Mouse (Mus musculus) limb, embryonic 11.5 days (tissue): Measurements from ENCODE around the gene Enc1. TPM values are rescaled to one million over a fixed set of nuclear protein-coding genes. Genes with fewer than 3 reads are reported as not detected.

ENCODE experiments used
- ATAC-seq: fragments of 200-750 bp; cut with Nextera tagmentation; 2 replicates; pipeline ENCODE4 v1.8.0; 2017; ENCODE audit warnings: low read depth; ENCODE audit not compliant: insufficient number of reproducible peaks, low FRiP score, low TSS enrichment
- DNase-seq: peaks from one replicate; pipeline ENCODE4 v3.0.0-alpha.2; 2015; ENCODE audit warnings: low spot score
- H3K27ac ChIP-seq: fragments of 300-500 bp; sonication (generic); replicated peaks from 2 replicates; pipeline ENCODE4 v1.5.1; 2014; ENCODE audit warnings: low read depth, mild to moderate bottlenecking, low read length
- H3K27me3 ChIP-seq: fragments of 300-500 bp; sonication (generic); 2 replicates; pipeline ENCODE4 v1.6.1; 2014; ENCODE audit warnings: mild to moderate bottlenecking, low read length, mixed read lengths; ENCODE audit not compliant: control insufficient read depth, insufficient read depth
- H3K36me3 ChIP-seq: fragments of 300-500 bp; sonication (generic); 2 replicates; pipeline ENCODE4 v1.6.1; 2014; ENCODE audit warnings: mild to moderate bottlenecking, low read length, moderate library complexity, mixed read lengths; ENCODE audit not compliant: control insufficient read depth, insufficient read depth
- H3K4me1 ChIP-seq: fragments of 300-500 bp; sonication (generic); 2 replicates; pipeline ENCODE4 v1.6.1; 2014; ENCODE audit warnings: low read length, mixed read lengths; ENCODE audit not compliant: control insufficient read depth, insufficient read depth
- H3K4me2 ChIP-seq: fragments of 300-500 bp; sonication (generic); 2 replicates; pipeline ENCODE4 v1.6.1; 2014; ENCODE audit warnings: low read depth, mild to moderate bottlenecking, moderate library complexity; ENCODE audit not compliant: severe bottlenecking
- H3K4me3 ChIP-seq: fragments of 300-500 bp; sonication (generic); 2 replicates; pipeline ENCODE4 v1.5.1; 2014; ENCODE audit warnings: low read depth, low read length
- H3K9ac ChIP-seq: fragments of 300-500 bp; sonication (generic); 2 replicates; pipeline ENCODE4 v1.6.1; 2014; ENCODE audit warnings: mild to moderate bottlenecking, low read length
- H3K9me3 ChIP-seq: fragments of 300-500 bp; sonication (generic); 2 replicates; pipeline ENCODE4 v1.6.1; 2016; ENCODE audit warnings: low read length; ENCODE audit not compliant: control insufficient read depth
- WGBS: fragments of 180-500 bp; shearing (Covaris S2); extraction: QIAGEN DNeasy Blood & Tissue Kit; methylation state at CpG from one replicate; pipeline ENCODE4 v1.1.7; 2014; 5-methylcytosine and 5-hydroxymethylcytosine counted together
- polyA plus RNA-seq: library from polyadenylated mRNA; unstranded; fragments of >200 nt; fragmentation: Nextera tagmentation; extraction: Ambion mirVana; gene quantifications from 2 replicates; pipeline ENCODE4 v1.2.1, GENCODE M21; 2014

Gene Enc1
- polyA plus RNA-seq, 1 experiment from 2014 or later, result 7.3 TPM

GRCm38 (mm10) chr13:97242716-97243115 lies 1.8 kb downstream of the Enc1 start:
- no peak for ATAC-seq
- H3K4me1 ChIP-seq, result peaks cover 38% of the 10 kb centered on the region
- H3K27ac ChIP-seq, result no peak overlapping the region
- DNase-seq, result no peak
- WGBS, result 12% methylated on average over 6 of the region's 6 CpGs
- H3K9me3 ChIP-seq, result no peaks in the 10 kb centered on the region
- no peaks in the 10 kb centered on the region for H3K27me3 ChIP-seq
- H3K9ac ChIP-seq, result peak overlapping the region; percentile 32; the same call in 1 of the 2 replicates
- peak overlapping the region; percentile 93 for H3K4me2 ChIP-seq
- peak overlapping the region; percentile 66 for H3K4me3 ChIP-seq
- peaks cover 21% of the 10 kb centered on the region for H3K36me3 ChIP-seq

- H3K9ac ChIP-seq, result no peak overlapping the region
- DNase-seq, result no peak
- peaks cover 22% of the 10 kb centered on the region for H3K36me3 ChIP-seq
- ATAC-seq, result no peak
- no peaks in the 10 kb centered on the region for H3K27me3 ChIP-seq
- 54% methylated on average over 15 of the region's 15 CpGs for WGBS
- H3K27ac ChIP-seq, result no peak overlapping the region
- H3K4me3 ChIP-seq, result no peak overlapping the region
- H3K4me1 ChIP-seq, result peaks cover 43% of the 10 kb centered on the region
- H3K4me2 ChIP-seq, result peak overlapping the region; percentile 93
- H3K9me3 ChIP-seq, result no peaks in the 10 kb centered on the region
Observed at GRCm38 (mm10) chr13:97243962-97244711, 3.2 kb downstream of the Enc1 start.

GRCm38 (mm10) chr13:97244712-97245105 lies 3.8 kb downstream of the Enc1 start:
- H3K4me3 ChIP-seq, result no peak overlapping the region
- no peak overlapping the region for H3K9ac ChIP-seq
- no peak for ATAC-seq
- no peak overlapping the region for H3K27ac ChIP-seq
- H3K27me3 ChIP-seq, result no peaks in the 10 kb centered on the region
- H3K9me3 ChIP-seq, result no peaks in the 10 kb centered on the region
- no peak for DNase-seq
- H3K4me1 ChIP-seq, result peaks cover 44% of the 10 kb centered on the region
- H3K36me3 ChIP-seq, result peaks cover 22% of the 10 kb centered on the region
- 86% methylated on average over 11 of the region's 11 CpGs for WGBS
- 0 out of 2 replicates have a peak overlapping the region, but pooled peaks have one; percentile 93 for H3K4me2 ChIP-seq

GRCm38 (mm10) chr13:97245157-97245556 lies 4.3 kb downstream of the Enc1 start:
- 93% methylated on average over 12 of the region's 12 CpGs for WGBS
- H3K9me3 ChIP-seq, result no peaks in the 10 kb centered on the region
- H3K9ac ChIP-seq, result no peak overlapping the region
- no peak for ATAC-seq
- no peak overlapping the region for H3K4me2 ChIP-seq
- H3K27ac ChIP-seq, result no peak overlapping the region
- peaks cover 22% of the 10 kb centered on the region for H3K36me3 ChIP-seq
- no peak overlapping the region for H3K4me3 ChIP-seq
- no peak for DNase-seq
- H3K4me1 ChIP-seq, result peaks cover 43% of the 10 kb centered on the region
- no peaks in the 10 kb centered on the region for H3K27me3 ChIP-seq

- Histone ChIP-seq H3K9me3 (no peaks in the 10 kb centered on the region), H3K27ac (no peak overlapping the region), H3K9ac (no peak overlapping the region), H3K4me3 (no peak overlapping the region), H3K4me2 (no peak overlapping the region), H3K27me3 (no peaks in the 10 kb centered on the region), H3K36me3 (peaks cover 22% of the 10 kb centered on the region), H3K4me1 (peaks cover 39% of the 10 kb centered on the region)
- ATAC-seq (no peak), DNase-seq (no peak)
- 88% methylated on average over 16 of the region's 16 CpGs for WGBS
Observed at GRCm38 (mm10) chr13:97246217-97246616, 5.3 kb downstream of the Enc1 start.

- H3K27ac ChIP-seq, result no peak overlapping the region
- no peak for DNase-seq
- no peaks in the 10 kb centered on the region for H3K9me3 ChIP-seq
- H3K27me3 ChIP-seq, result no peaks in the 10 kb centered on the region
- H3K4me2 ChIP-seq, result no peak overlapping the region
- no peak for ATAC-seq
- peaks cover 22% of the 10 kb centered on the region for H3K36me3 ChIP-seq
- H3K4me3 ChIP-seq, result no peak overlapping the region
- peaks cover 34% of the 10 kb centered on the region for H3K4me1 ChIP-seq
- no peak overlapping the region for H3K9ac ChIP-seq
- WGBS, result 84% methylated on average over 4 of the region's 4 CpGs
Observed at GRCm38 (mm10) chr13:97247754-97248153, 6.8 kb downstream of the Enc1 start.

GRCm38 (mm10) chr13:97249051-97249461 lies 8.2 kb downstream of the Enc1 start:
- H3K4me3 ChIP-seq, result no peak overlapping the region
- no peak for DNase-seq
- H3K9ac ChIP-seq, result no peak overlapping the region
- no peak for ATAC-seq
- H3K36me3 ChIP-seq, result peaks cover 22% of the 10 kb centered on the region
- no peak overlapping the region for H3K27ac ChIP-seq
- H3K27me3 ChIP-seq, result no peaks in the 10 kb centered on the region
- H3K4me1 ChIP-seq, result peaks cover 24% of the 10 kb centered on the region
- H3K4me2 ChIP-seq, result no peak overlapping the region
- H3K9me3 ChIP-seq, result no peaks in the 10 kb centered on the region
- WGBS, result 16% methylated on average over 5 of the region's 5 CpGs

- Histone ChIP-seq H3K4me2 (no peak overlapping the region), H3K4me3 (no peak overlapping the region), H3K27ac (no peak overlapping the region), H3K9ac (no peak overlapping the region), H3K36me3 (peaks cover 22% of the 10 kb centered on the region), H3K9me3 (no peaks in the 10 kb centered on the region), H3K4me1 (peaks cover 21% of the 10 kb centered on the region; the same call in 1 of the 2 replicates), H3K27me3 (no peaks in the 10 kb centered on the region)
- DNase-seq (no peak), ATAC-seq (no peak)
- 81% methylated on average over 5 of the region's 5 CpGs for WGBS
Observed at GRCm38 (mm10) chr13:97249507-97250078, 8.7 kb downstream of the Enc1 start.
